Mouse (Mus musculus) macrophage (primary cell): Measurements from ENCODE around the gene Pcp2. TPM values are rescaled to one million over a fixed set of nuclear protein-coding genes. Genes with fewer than 3 reads are reported as not detected.

Experiments
- H3K27ac ChIP-seq: fragments of 350-480 bp; formaldehyde crosslinking; 2 replicates; pipeline ENCODE4 v1.9.0; 2021
- H3K36me3 ChIP-seq: fragments of 350-480 bp; formaldehyde crosslinking; 2 replicates; pipeline ENCODE4 v1.9.0; 2021; ENCODE audit errors: inconsistent target
- H3K4me3 ChIP-seq: fragments of 350-480 bp; formaldehyde crosslinking; 2 replicates; pipeline ENCODE4 v1.9.0; 2021; ENCODE audit errors: inconsistent target
- H3K79me2 ChIP-seq: fragments of 350-480 bp; formaldehyde crosslinking; 2 replicates; pipeline ENCODE4 v1.9.0; 2021; ENCODE audit errors: inconsistent target
- WGBS: methylation state at CpG from one replicate; pipeline ENCODE4 v1.1.7; 2026; ENCODE audit warnings: inconsistent platforms; ENCODE audit not compliant: missing documents; 5-methylcytosine and 5-hydroxymethylcytosine counted together
- polyA plus RNA-seq: library from polyadenylated mRNA; stranded (reverse); fragments of 250-400 nt; gene quantifications from 3 replicates; pipeline ENCODE4 v1.2.4, GENCODE M21; 2018; ENCODE audit warnings: inconsistent platforms

Gene Pcp2
- polyA plus RNA-seq, 1 experiment from 2014 or later: not detected

- 90% methylated on average over 6 of the region's 6 CpGs for WGBS
- H3K4me3 ChIP-seq: no peak overlapping the region
- peaks cover 15% of the 10 kb centered on the region; the same call in 1 of the 2 replicates for H3K36me3 ChIP-seq
- peak overlapping the region; percentile 25; the same call in 1 of the 2 replicates for H3K27ac ChIP-seq
- no peaks in the 10 kb centered on the region for H3K79me2 ChIP-seq
Measured at GRCm38 (mm10) chr8:3646824-3647531, 21.6 kb upstream of the Pcp2 start.

GRCm38 (mm10) chr8:3645804-3646203, 20.5 kb upstream of the Pcp2 start:
- no peak overlapping the region for H3K4me3 ChIP-seq
- peak overlapping the region; percentile 25; the same call in 1 of the 2 replicates for H3K27ac ChIP-seq
- whole genome bisulfite sequencing: 14% methylated on average over 5 of the region's 5 CpGs
- no peaks in the 10 kb centered on the region for H3K79me2 ChIP-seq
- peaks cover 27% of the 10 kb centered on the region for H3K36me3 ChIP-seq

GRCm38 (mm10) chr8:3631478-3631875, 6.1 kb upstream of the Pcp2 start:
- 0% methylated on average over 8 of the region's 8 CpGs for WGBS
- H3K36me3 ChIP-seq: peaks cover 37% of the 10 kb centered on the region
- peaks cover 37% of the 10 kb centered on the region for H3K79me2 ChIP-seq
- H3K4me3 ChIP-seq: peak overlapping the region; percentile 100
- H3K27ac ChIP-seq: peak overlapping the region; percentile 83

- peak within 1 kb of the TSS; percentile 83 for H3K27ac ChIP-seq
- peaks cover 37% of the 10 kb centered on the region for H3K79me2 ChIP-seq
- 4% methylated on average over 43 of the region's 47 CpGs for WGBS
- peak within 1 kb of the TSS; percentile 100 for H3K4me3 ChIP-seq
- peaks cover 31% of the 10 kb centered on the region for H3K36me3 ChIP-seq
Measured at GRCm38 (mm10) chr8:3630647-3631477, 5.5 kb upstream of the Pcp2 start, which contains the start of gene Stxbp2. Gene Stxbp2, plus strand, starts transcription at chr8:3630955.

GRCm38 (mm10) chr8:3628014-3628413, 2.7 kb upstream of the Pcp2 start:
- Histone ChIP-seq H3K4me3 (no peak overlapping the region), H3K36me3 (peaks cover 10% of the 10 kb centered on the region), H3K79me2 (peaks cover 24% of the 10 kb centered on the region), H3K27ac (no peak overlapping the region)
- 80% methylated on average over 5 of the region's 5 CpGs for WGBS

- no peak overlapping the region for H3K4me3 ChIP-seq
- 0 out of 2 replicates have a peak, but pooled peaks cover 8% of the 10 kb centered on the region for H3K36me3 ChIP-seq
- WGBS: 15% methylated on average over 5 of the region's 5 CpGs
- no peak overlapping the region for H3K27ac ChIP-seq
- H3K79me2 ChIP-seq: peaks cover 18% of the 10 kb centered on the region
Measured at GRCm38 (mm10) chr8:3626971-3627370, 1.6 kb upstream of the Pcp2 start.

- Histone ChIP-seq H3K36me3 (peaks cover 24% of the 10 kb centered on the region), H3K4me3 (peak overlapping the region; percentile 99), H3K27ac (no peak overlapping the region), H3K79me2 (peaks cover 44% of the 10 kb centered on the region)
- WGBS: 74% methylated on average over 4 of the region's 8 CpGs
Measured at GRCm38 (mm10) chr8:3622119-3622518, 3.2 kb downstream of the Pcp2 start.

- Histone ChIP-seq H3K36me3 (peaks cover 32% of the 10 kb centered on the region), H3K4me3 (peak within 1 kb of the TSS; percentile 99), H3K79me2 (peaks cover 44% of the 10 kb centered on the region), H3K27ac (peak within 1 kb of the TSS; percentile 46)
- WGBS: 1% methylated on average over 36 of the region's 37 CpGs
Measured at GRCm38 (mm10) chr8:3621199-3621970, 4.0 kb downstream of the Pcp2 start, which contains the start of the genes Xab2 and Pet100. Gene Xab2, minus strand, starts transcription at chr8:3621316. Gene Pet100, plus strand, starts transcription at chr8:3621548.

- WGBS: 98% methylated on average over 6 of the region's 6 CpGs
- Histone ChIP-seq H3K4me3 (no peak overlapping the region), H3K36me3 (peaks cover 51% of the 10 kb centered on the region), H3K27ac (no peak overlapping the region), H3K79me2 (no peaks in the 10 kb centered on the region)
Measured at GRCm38 (mm10) chr8:3609816-3610150, 15.6 kb downstream of the Pcp2 start.

GRCm38 (mm10) chr8:3609046-3609815, 16.1 kb downstream of the Pcp2 start:
- no peaks in the 10 kb centered on the region for H3K79me2 ChIP-seq
- no peak overlapping the region for H3K27ac ChIP-seq
- peaks cover 46% of the 10 kb centered on the region for H3K36me3 ChIP-seq
- H3K4me3 ChIP-seq: no peak overlapping the region
- WGBS: 56% methylated on average over 12 of the region's 12 CpGs

- Histone ChIP-seq H3K79me2 (no peaks in the 10 kb centered on the region), H3K27ac (no peak overlapping the region), H3K4me3 (no peak overlapping the region), H3K36me3 (peaks cover 32% of the 10 kb centered on the region)
- 97% methylated on average over 7 of the region's 7 CpGs for WGBS
Measured at GRCm38 (mm10) chr8:3607822-3608221, 17.5 kb downstream of the Pcp2 start.

- no peak overlapping the region for H3K4me3 ChIP-seq
- H3K36me3 ChIP-seq: peaks cover 19% of the 10 kb centered on the region
- H3K79me2 ChIP-seq: no peaks in the 10 kb centered on the region
- WGBS: 26% methylated on average over 14 of the region's 16 CpGs
- no peak overlapping the region for H3K27ac ChIP-seq
Measured at GRCm38 (mm10) chr8:3606593-3606992, 18.8 kb downstream of the Pcp2 start.

- no peaks in the 10 kb centered on the region for H3K36me3 ChIP-seq
- no peak overlapping the region for H3K4me3 ChIP-seq
- WGBS: 93% methylated on average over 13 of the region's 13 CpGs
- no peak overlapping the region for H3K27ac ChIP-seq
- no peaks in the 10 kb centered on the region for H3K79me2 ChIP-seq
Measured at GRCm38 (mm10) chr8:3603439-3603838, 21.9 kb downstream of the Pcp2 start.

GRCm38 (mm10) chr8:3600401-3600800, 24.9 kb downstream of the Pcp2 start:
- Histone ChIP-seq H3K36me3 (no peaks in the 10 kb centered on the region), H3K79me2 (no peaks in the 10 kb centered on the region), H3K27ac (no peak overlapping the region), H3K4me3 (no peak overlapping the region)
- 97% methylated on average over 5 of the region's 6 CpGs for WGBS
